Mouse (Mus musculus) adrenal gland, adult 8-10 months (tissue): ENCODE data around the gene Rrp9. TPM values are rescaled to one million over a fixed set of nuclear protein-coding genes. Genes with fewer than 3 reads are reported as not detected.

Experiments used
- DNase-seq: peaks from one replicate; pipeline ENCODE4 v3.0.0; 2022
- total RNA-seq, 4 experiments: library from RNA; stranded (reverse); gene quantifications; 2 replicates each; pipeline ENCODE4 v1.2.4; 2022

Gene Rrp9
- total RNA-seq, 4 experiments from 2014 or later, result 34.2 to 53.4 (median 35.9) TPM

DNA sequence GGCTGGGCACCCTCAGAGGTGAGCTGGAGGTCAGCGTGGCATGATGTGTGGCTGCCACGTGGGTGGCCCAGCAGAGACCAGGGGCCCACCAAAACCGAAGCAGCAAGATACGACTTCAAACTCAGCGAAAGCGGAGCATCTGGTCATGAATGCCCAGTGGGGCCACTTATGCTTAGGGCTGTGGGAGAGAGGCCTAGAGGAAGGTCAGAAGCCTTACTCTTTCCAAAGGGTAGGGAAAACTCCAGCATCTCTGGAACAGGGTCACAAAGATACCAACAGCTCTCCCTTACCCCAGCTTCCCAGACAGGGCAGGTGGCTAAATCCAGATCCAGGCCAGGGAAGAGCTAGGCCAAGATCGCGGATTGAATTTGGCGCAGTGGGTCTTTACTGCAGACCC, 18.6 kb upstream of the Rrp9 start:
- DNase-seq, result no peak

DNA sequence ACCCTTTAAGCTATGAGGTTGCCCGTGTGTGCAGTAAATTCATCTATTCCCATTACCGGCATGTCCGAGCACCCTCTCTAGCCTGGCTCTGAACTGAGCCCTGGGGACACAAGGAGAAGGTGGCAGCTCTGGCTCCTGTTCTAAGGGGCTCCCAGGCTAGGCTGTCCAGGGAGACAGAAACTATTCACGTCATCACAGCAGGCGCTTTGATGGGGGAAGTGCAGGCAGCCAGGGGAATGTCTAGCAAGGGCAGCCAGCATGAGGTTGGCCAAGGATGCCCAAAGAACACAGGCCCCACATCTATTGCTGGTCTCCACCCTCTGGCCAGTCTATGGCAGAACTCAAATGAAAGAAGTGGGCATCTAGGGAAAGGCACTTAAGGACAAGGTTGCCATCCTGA, 17.8 kb upstream of the Rrp9 start:
- DNase-seq, result no peak

DNA sequence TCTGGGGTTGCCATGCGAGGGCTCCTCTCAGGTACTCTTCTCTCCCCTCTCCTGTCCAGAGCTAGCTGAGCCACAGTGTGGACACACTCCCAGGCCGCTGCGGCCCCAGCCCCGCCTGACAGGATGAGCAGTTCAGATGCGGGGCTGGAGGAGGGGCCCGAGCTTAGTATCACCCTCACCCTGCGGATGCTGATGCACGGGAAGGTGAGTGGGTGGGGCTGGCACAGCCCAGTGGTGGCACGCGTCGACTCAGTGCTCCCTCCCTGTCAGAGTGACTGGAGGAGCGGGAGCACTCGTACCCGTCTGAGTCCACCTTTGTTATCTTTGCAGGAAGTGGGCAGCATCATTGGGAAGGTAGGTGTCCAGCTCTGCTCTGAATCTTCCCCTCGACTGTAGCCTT, 15.8 kb upstream of the Rrp9 start:
- no peak for DNase-seq

DNA sequence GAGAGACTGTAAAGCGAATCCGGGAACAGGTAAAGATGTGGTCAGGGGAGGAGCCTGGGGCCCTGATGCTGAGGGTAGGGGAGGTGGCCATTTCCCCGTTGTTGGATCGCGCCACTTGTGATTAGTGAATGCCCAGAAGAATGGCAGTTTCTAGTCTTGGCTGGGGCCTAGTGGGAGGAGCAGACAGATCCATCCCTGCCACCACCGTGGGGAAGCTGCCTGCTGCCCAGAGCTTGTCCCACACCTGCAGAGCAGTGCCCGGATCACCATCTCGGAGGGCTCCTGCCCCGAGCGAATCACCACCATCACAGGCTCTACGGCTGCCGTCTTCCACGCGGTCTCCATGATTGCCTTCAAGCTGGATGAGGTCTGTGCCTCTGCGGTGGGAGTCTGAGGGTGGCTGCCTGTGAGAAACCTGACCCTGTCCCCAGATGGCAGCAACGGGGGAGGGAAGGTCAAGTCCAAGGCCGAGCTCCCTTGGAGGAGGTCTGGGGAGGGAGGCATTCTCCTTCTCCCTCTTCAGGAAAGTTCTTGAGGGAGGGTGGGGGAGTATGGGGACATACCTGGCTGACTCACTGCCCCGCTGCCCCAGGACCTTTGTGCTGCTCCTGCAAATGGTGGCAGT, 15.2 kb upstream of the Rrp9 start:
- DNase-seq, result no peak

DNA sequence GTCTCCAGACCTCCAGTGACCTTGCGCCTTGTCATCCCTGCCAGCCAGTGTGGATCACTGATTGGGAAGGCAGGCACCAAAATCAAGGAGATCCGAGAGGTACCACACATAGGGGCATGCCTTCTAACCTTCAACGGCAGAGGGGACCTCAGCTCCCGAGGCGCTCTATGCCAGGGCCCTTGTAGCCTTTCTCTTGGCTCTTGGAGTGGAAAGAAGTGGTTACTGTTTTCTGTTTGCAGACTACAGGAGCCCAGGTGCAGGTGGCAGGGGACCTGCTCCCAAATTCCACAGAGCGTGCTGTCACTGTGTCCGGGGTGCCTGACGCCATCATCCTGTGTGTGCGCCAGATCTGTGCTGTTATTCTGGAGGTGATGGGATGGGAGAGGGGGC, 14.7 kb upstream of the Rrp9 start:
- no peak for DNase-seq

DNA sequence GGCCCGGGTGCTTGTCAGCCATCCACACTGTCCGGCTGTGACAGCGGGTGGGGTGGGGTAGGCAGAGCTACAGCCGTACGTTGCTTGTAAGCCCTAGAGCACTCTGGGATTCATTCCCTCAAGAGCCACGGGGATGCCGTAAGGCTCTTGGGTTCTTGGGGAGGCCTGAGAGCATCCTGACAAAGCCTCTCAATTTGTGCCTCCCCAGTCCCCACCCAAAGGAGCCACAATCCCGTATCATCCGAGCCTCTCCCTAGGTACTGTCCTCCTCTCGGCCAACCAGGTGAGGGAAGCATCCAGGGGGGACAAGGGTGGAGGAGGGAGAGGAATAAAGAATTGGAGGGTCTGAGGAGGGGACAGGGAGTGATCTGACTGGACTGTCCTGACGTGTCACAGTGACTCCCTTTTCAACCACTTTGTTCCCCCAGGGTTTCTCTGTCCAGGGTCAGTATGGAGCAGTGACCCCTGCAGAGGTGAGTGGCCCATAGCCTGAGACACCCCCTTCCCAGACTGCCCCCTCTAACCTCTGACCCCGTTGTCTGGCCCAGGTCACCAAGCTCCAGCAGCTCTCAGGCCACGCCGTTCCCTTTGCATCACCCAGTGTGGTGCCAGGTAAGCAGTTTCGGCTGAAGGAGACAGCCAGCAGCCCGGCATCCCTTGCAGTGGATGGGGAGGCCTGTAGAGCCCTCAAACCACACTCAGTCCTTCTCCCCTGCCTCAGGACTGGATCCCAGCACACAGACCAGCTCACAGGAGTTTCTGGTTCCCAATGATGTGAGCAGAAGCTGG, 13.9 kb upstream of the Rrp9 start:
- DNase-seq, result no peak

DNA sequence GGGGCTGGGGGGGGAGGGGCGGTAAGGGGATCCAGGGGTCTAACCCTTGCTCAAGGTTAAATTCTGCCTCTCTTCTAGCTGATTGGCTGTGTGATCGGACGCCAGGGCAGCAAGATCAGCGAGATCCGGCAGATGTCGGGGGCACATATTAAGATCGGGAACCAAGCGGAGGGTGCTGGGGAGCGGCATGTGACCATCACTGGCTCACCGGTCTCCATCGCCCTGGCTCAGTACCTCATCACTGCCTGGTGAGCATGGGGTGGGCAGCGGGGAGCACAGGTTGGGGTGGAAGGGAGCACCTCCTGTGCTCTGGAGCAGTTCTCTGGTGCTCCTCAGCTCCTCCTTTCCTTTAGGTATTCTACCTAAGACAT, 13.3 kb upstream of the Rrp9 start:
- no peak for DNase-seq

DNA sequence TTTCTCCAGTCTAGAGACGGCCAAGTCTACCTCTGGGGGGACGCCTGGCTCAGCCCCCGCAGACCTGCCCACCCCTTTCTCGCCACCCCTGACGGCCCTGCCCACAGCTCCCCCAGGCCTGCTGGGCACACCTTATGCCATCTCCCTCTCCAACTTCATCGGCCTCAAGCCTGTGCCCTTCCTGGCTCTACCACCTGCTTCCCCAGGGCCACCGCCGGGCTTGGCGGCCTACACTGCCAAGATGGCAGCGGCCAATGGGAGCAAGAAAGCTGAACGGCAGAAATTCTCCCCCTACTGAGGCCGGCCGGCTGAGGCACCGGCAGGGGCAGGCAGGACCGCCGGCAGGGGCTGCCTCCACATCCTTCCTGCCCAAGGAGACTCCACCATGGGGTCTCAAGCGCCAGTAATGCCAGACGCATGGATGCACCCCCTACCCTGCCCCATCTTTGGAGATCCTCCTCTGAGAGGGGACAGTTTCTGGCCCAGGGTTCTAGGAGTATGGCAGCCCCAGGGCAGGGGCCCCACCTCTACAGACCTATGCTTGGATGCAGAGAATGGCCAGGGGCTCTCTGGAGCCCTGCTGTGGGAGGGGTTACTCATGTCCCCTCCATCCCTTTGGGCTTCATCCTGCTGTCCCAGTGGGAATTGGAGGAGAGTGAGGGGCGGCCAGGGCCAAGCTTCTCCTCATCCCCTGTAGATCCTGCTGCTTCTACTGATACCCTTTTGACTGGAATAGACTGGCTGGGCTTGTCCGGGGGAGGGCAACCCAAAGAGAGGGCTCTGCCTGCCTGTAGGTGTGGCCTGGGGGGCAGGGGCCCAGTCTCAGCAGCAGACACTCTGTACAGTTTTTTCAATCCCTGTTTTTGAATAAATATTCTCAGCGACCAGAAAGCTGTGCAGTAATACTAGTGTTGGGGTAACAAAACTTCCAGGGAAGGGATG, 12.4 kb upstream of the Rrp9 start:
- DNase-seq, result no peak

DNA sequence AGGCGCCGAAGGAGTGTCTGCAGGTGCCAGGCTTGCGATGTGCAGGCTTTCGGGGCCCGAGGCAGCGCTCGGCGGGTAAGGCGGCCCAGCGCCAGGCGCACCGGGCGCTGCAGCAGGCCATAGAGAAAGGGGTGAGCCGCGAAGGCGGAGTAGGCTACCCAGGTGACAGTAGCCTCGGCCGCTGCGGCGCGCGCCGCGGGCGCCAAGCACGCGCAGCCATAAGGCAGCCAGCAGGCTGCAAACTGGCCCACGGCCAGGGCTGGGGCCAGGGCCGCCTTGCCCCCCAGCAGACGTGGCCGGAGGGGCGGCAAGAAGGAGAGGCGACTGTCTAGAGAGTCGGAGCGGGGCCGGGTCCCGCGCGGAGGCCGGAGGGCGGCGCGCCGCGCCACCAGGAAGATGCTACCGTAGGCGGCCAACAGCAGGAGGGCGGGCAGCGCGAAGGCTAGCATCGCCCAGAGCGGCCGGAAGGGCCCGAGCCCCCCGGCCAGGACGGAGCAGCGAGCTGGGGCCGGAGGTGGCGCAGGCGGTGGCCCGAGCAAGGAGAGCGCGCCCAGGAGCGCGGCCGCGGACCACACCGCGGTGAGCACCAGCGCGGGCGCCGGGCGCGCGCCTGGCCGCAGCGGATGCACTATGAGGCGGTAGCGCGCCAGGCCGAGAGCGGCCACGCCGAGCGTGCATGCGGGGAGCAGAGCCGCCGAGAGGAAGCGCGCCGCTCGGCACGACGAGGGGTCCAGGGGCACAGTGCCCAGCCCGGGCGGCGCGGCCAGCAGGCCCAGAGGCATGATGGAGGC, 10.8 kb upstream of the Rrp9 start:
- DNase-seq, result no peak

DNA sequence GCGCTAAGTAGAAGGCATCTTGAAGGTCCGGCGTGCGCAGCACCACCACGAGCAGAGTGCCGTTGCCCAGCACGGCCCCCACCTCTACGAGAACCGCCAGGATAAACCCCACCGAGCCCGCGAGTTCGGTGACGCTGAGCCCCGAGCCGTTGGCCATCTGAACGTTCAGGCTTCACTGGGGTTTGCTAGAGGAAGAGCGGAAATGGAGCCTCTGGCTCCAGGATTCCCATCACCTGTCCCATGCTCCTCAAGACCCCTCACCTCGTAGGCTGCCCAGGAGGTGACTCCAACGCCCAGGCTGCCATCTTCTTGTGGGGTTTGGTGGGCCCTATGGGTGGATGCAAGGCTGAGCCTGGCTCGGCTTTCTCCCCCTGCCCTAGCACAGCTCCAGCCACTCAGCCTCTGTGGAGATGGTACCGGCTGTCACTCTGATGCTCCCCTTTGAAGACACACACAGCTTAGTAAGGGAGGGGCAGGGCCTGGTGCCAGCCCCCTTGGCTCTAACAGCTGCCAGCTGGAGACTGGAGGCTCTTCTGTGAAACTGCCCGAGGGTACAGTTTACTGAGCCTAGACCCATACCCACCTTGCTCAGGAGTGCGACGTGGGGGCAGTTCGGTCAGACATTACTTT, 10.1 kb upstream of the Rrp9 start, which contains the start of gene Gpr62:
Gene Gpr62 (minus strand): TSS at position 368 of the 630 bp plus-strand sequence.
- DNase-seq, result no peak

DNA sequence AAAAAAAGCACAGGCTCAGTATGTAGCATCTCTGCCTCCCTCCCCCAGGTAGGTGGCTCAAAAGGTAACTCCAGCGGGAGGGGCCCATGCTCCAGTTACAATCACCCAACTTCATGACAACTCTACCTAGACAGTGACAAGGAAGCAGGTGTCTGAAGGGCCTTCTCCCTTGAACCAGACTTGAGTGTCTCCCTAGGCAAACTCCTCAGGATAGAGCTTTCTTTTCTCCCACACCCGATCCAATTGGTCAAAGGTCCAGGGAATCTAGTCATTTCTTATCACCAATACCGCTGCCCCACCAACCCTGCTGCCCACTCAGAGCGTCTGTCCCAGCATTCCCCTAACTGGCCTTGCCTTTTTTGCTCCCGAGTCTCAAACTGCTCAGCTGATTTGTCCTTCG, 9.0 kb upstream of the Rrp9 start:
- DNase-seq, result no peak

DNA sequence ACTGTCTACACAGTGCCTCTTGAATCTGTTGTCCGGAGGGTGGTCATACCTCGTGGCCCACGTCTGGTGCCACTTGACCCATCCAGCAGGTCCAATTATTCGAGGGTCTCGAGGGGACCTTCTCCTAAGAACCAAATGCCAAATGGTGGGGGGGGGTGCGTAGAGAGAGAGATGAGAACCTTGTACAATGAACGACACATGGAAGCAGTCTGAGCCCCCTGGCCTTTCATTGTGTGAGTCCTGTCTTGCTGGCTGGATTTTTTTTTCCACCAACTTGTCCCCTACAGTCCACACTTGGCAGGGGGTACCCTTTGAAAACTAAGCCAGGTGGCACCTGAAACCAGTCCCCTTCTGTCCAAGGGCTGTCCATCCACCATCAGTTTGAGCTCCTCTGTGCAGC, 8.0 kb upstream of the Rrp9 start:
- no peak for DNase-seq

DNA sequence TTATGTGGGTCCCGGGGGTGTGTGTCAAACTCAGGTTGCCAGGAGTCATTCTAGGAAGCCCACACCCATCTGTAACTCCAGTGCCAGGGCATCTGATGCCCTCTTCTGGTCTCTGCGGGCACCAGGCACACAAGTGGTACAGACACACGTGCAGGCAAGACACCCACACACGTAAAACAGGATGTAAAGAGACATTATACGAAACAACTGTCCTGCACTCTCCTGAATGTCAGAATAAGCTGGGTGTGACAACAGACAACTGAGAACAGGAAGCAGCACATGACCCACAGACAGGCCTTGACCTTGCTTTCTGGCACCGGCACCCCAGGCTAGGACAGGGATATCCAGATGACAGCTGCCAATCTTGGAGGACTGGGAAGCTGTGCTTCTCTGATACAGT, 6.4 kb upstream of the Rrp9 start:
- DNase-seq, result no peak

DNA sequence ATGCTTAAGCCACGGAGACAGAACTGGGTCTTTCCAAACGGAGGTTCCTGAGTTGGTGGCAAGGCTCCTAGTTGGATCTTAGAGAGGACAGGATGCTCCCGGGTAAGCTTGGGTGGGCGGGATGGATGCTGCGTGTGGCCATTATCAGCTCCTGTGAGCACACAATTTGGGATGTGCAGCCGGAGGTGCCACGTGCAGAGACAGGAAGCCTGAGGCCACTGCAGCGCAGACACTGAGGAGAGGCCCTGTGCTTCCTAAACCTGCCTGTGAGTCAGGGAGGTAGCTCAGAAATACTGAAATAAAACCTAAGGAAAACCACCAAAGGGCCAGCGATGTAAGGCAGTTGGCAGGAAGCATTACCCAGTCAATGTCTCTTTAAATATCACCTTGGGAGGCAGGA, 6.0 kb upstream of the Rrp9 start:
- DNase-seq, result no peak

DNA sequence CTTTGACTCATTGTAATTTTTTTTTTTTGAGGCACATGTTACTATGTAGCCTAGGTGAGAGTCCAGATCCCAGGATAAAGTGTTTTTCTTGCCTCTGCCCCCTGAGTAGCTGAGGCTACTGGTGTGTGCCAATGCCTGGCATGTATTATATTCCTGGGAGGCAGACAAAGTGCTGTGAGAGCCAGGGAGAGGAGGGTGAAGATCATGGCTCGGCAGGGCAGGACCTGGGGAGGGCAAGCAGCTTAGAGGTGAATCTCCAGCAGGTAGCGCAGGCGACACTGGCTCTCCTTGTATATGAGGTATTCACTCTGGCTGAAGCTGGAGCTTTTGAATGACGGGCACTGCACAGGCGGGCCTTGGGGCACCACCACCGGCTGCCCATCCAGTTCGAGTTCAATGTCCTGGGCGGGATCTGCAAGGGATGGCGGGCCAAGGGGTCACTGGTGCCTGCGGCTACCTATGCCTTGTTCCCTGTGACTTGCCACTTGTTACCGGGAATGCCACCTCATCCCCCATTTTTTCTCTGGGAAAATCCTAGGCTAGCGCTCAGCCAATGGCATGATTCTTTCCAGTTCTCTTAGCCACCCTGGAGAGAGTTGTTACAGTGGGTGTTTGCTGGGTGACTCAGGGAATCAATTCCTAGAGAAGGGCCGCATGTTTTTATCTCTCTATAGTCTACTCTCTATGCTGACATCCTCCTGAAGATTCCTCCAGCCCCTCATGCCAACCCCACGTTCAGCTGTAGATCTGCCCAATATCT, 4.6 kb upstream of the Rrp9 start:
- peak; percentile 1 for DNase-seq

DNA sequence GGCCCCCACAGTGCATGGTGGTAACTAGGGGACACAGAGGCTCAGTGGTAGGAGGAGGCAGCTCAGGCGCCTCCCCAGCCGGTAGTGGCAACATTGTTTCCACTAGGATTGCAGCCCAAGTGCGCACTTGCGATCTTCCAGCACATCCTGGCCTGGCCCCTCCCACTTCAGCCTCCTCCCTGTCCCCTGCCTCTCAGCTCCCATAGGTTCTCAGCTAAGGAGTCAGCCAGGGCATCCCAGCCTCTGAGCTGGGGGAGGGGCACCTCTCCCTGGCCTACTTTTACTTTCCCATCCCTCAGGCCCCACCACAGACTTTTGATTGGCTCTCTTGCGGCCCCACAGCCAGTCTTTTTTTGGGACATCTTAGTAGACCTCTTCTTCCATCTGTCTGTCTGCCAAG, 3.9 kb upstream of the Rrp9 start:
- DNase-seq, result peak; percentile 58

DNA sequence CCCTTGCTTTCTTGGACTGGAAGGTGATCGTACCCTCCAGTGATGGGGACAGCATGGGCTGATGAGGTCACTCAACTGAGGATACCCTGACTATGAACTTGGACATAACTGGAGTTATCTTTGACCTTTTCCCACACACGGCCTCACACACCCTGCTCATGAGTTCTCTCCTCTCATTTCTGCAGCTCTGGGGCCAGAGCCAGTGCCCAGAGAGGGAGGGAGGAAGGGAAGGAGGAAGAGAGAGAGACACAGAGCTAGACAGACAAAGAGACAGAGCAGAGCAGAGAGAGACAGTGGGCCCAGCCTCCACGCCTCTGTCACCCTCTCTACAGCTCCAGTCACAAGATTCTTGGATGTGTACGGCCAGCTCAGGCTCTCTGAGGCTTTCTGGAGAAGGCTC, 3.4 kb upstream of the Rrp9 start:
- DNase-seq, result no peak

DNA sequence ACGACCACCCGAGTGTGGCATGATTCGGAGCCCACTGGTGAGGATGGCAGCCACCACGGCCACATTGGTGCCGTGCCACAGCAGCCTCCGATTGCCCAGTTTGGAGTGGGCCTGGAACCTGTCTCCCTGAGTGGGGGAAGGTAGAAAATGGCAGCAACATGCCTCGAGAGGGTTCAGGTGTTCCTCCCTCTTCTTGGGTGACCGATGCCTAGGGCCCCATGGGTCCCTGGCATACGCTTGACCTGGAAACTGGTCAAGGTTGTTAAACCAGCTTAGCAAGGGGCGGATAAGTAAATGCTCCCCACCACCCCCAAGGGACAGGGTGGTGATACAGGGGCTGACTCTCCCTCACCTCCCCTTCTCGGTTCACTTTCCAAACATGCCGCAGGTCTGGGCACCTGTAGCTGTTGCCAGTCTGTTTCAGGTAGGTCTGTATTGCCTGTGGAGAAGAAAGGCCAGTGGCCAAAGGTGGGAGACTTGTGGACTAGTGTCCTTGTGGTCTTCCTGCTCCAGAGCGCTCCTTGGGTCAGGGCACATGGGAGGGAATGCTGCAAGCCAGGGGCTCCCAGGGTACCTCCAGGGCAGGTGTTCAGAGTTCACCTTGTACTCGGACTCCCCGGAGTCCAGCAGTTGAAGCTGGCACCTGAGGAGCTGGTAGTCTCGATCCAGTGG, 2.5 kb upstream of the Rrp9 start:
- peak; percentile 14 for DNase-seq

DNA sequence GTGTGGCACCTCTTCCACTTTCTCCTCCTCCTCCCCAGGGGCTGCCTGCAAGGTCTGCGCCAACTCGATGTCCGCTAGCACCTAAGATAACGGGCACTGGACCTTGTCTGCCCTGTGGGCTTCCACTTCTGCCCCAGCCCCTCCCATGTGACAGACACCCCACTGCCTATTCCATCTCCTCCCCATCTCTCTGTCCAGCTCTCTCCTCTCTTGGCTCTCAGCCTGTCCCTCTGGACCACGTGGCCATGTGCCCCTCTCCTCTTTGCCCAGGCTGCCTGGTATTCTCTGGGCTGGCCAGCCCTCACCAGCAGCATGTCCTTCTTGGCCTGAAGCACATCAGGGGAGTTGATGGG, 2.0 kb upstream of the Rrp9 start:
- DNase-seq, result peak; percentile 7

DNA sequence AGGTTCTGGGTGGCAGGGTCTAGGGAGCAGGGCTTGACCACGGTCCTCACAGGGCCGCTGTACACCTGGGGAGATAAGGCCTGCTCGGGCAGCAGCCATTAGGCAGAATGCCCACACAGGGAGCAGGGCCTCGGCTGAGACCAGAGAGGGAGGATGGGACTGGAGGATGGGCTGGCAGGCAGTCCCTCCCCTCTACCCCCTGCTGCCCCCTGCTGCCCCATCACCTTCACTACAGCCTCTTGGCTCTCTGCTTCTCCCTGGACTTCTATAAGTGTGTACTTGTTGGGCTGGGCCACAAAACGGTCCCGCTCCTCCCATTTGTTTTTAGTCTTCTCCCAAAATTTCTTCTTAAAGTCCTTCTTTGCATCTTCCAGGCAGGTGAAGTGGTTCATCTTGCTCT, 1.3 kb upstream of the Rrp9 start:
- DNase-seq, result peak; percentile 45

DNA sequence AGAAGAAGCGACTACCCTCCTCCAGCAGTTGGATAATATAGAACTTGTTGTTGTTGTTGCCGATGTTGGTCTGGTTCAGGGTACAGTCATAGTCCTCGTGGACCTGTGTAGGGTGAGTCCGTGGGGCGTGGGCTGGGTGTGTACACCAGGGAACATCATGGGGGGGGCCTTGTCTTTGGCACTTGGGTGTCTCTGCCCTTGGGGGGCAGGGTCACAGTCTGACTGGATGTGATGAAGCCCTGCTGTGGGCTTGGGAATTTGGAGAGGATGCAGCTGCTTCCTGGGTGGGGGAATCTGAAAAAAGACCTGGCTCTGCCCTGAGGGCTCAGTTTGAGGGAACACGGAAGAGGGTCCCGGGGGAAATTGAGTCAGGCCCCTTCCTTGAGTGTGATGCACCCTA, 717 bp upstream of the Rrp9 start:
- peak; percentile 29 for DNase-seq
